Mouse (Mus musculus): ENCODE data around the gene Zfp42. TPM values are rescaled to one million over a fixed set of nuclear protein-coding genes. Genes with fewer than 3 reads are reported as not detected.

Zfp42 gene
- polyA plus RNA-seq, 1 experiment from 2014 or later: not detected

DNA sequence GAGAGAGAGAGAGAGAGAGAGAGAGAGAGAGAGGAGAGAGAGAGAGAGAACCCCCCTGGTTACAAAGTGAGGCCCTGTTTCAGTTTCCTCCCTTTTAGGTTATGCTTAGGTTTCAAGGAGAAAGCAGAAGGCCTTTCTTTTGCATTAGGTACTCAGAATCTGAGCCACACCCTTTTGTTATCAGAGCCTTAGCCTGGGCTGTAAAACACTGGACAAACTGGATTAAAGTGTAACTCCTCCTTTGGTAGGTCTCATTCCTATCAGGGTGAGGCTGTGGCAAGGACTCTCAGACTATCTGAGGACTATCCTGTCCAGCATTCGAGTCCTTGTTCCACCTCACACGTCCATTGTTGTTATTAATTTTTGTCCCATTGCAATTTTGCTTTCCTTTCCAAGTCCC lies 1.4 kb upstream of the Zfp42 start:
- Histone ChIP-seq H3K27ac (ENCODE audit: low read depth, low read length) (no peak overlapping the region), H3K4me3 (ENCODE audit: low read depth, low read length) (no peak overlapping the region), H3K4me1 (ENCODE audit: control insufficient read depth, insufficient read depth, low read length) (no peaks in the 10 kb centered on the region), H3K4me2 (ENCODE audit: low read depth) (no peak overlapping the region), H3K9ac (ENCODE audit: low read length) (no peak overlapping the region), H3K36me3 (ENCODE audit: control insufficient read depth, insufficient read depth, low read length) (no peaks in the 10 kb centered on the region), H3K9me3 (ENCODE audit: control insufficient read depth, low read length) (no peaks in the 10 kb centered on the region), H3K27me3 (ENCODE audit: control insufficient read depth, insufficient read depth, low read length) (no peaks in the 10 kb centered on the region)
- ATAC-seq (ENCODE audit: insufficient read depth, low FRiP score, low TSS enrichment) (no peak), DNase-seq (ENCODE audit: low spot score) (no peak)
- WGBS: 86% methylated on average over 2 of the region's 2 CpGs

DNA sequence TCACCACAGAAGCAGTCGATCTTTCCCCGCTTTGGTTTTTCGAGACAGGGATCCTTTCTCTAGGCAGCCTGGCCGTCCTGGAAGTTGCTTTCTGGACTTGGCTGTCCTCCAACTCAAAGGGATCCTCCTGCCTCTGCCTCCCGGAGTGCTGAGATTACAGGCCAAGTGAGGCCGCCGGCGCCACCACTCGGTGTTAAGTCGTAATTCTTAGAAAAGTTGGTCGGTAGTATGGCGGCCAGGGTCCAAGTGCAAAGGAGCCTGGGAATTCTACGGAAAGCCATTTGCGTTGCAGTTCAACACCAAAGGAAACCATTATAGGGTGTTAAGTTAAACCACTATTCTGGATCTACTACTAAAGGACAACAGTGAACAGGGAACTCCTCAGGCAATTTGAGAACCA lies 1.1 kb downstream of the Zfp42 start:
- Histone ChIP-seq H3K4me1 (ENCODE audit: control insufficient read depth, insufficient read depth, low read length) (no peaks in the 10 kb centered on the region), H3K27ac (ENCODE audit: low read depth, low read length) (no peak overlapping the region), H3K9ac (ENCODE audit: low read length) (no peak overlapping the region), H3K4me3 (ENCODE audit: low read depth, low read length) (no peak overlapping the region), H3K9me3 (ENCODE audit: control insufficient read depth, low read length) (no peaks in the 10 kb centered on the region), H3K36me3 (ENCODE audit: control insufficient read depth, insufficient read depth, low read length) (no peaks in the 10 kb centered on the region), H3K4me2 (ENCODE audit: low read depth) (no peak overlapping the region), H3K27me3 (ENCODE audit: control insufficient read depth, insufficient read depth, low read length) (no peaks in the 10 kb centered on the region)
- DNase-seq (ENCODE audit: low spot score): no peak
- WGBS: 96% methylated on average over 14 of the region's 14 CpGs
- ATAC-seq (ENCODE audit: insufficient read depth, low FRiP score, low TSS enrichment): no peak

GRCm38 (mm10) chr8:43299796-43300195 lies 7.0 kb downstream of the Zfp42 start:
- H3K27ac ChIP-seq (ENCODE audit: low read depth, low read length): no peak overlapping the region
- no peaks in the 10 kb centered on the region for H3K36me3 ChIP-seq (ENCODE audit: control insufficient read depth, insufficient read depth, low read length)
- H3K9me3 ChIP-seq (ENCODE audit: control insufficient read depth, low read length): no peaks in the 10 kb centered on the region
- H3K4me1 ChIP-seq (ENCODE audit: control insufficient read depth, insufficient read depth, low read length): no peaks in the 10 kb centered on the region
- ATAC-seq (ENCODE audit: insufficient read depth, low FRiP score, low TSS enrichment) (no peak; the same call in 1 of the 2 replicates), DNase-seq (ENCODE audit: low spot score) (no peak)
- no peak overlapping the region for H3K4me2 ChIP-seq (ENCODE audit: low read depth)
- 64% methylated on average over 5 of the region's 5 CpGs for WGBS
- H3K9ac ChIP-seq (ENCODE audit: low read length): no peak overlapping the region
- no peaks in the 10 kb centered on the region for H3K27me3 ChIP-seq (ENCODE audit: control insufficient read depth, insufficient read depth, low read length)
- H3K4me3 ChIP-seq (ENCODE audit: low read depth, low read length): no peak overlapping the region

GRCm38 (mm10) chr8:43295826-43296225 lies 11.0 kb downstream of the Zfp42 start:
- H3K4me2 ChIP-seq (ENCODE audit: low read depth): no peak overlapping the region
- no peak overlapping the region for H3K9ac ChIP-seq (ENCODE audit: low read length)
- H3K9me3 ChIP-seq (ENCODE audit: control insufficient read depth, low read length): no peaks in the 10 kb centered on the region
- no peak for DNase-seq (ENCODE audit: low spot score)
- no peak overlapping the region for H3K4me3 ChIP-seq (ENCODE audit: low read depth, low read length)
- no peaks in the 10 kb centered on the region for H3K4me1 ChIP-seq (ENCODE audit: control insufficient read depth, insufficient read depth, low read length)
- no peak overlapping the region for H3K27ac ChIP-seq (ENCODE audit: low read depth, low read length)
- no peak for ATAC-seq (ENCODE audit: insufficient read depth, low FRiP score, low TSS enrichment)
- 88% methylated on average over 21 of the region's 21 CpGs for WGBS
- no peaks in the 10 kb centered on the region for H3K36me3 ChIP-seq (ENCODE audit: control insufficient read depth, insufficient read depth, low read length)
- no peaks in the 10 kb centered on the region for H3K27me3 ChIP-seq (ENCODE audit: control insufficient read depth, insufficient read depth, low read length)

DNA sequence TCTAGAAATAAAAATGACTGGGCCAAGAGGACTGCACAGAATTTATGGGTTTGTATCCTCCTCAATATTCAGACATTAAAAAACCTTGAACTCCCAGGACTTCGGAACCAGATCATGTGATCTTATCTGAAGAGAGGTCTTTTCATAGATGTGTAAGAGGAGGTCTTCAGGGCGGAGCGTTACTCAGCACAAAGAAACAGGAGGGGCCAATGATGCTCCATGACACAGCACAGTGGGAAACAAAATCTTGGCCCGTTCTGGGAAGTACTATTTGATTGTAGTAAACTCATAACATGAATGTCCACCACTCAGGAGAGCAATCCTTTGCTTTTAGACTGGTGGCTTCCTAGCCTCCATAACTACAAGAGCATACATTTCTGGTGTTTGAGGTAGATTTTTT lies 12.6 kb downstream of the Zfp42 start:
- Histone ChIP-seq H3K4me2 (ENCODE audit: low read depth) (no peak overlapping the region), H3K27ac (ENCODE audit: low read depth, low read length) (no peak overlapping the region), H3K27me3 (ENCODE audit: control insufficient read depth, insufficient read depth, low read length) (no peaks in the 10 kb centered on the region), H3K4me1 (ENCODE audit: control insufficient read depth, insufficient read depth, low read length) (no peaks in the 10 kb centered on the region), H3K9me3 (ENCODE audit: control insufficient read depth, low read length) (no peaks in the 10 kb centered on the region), H3K36me3 (ENCODE audit: control insufficient read depth, insufficient read depth, low read length) (no peaks in the 10 kb centered on the region), H3K9ac (ENCODE audit: low read length) (no peak overlapping the region), H3K4me3 (ENCODE audit: low read depth, low read length) (no peak overlapping the region)
- WGBS: 83% methylated on average over 4 of the region's 4 CpGs
- no peak for DNase-seq (ENCODE audit: low spot score)
- ATAC-seq (ENCODE audit: insufficient read depth, low FRiP score, low TSS enrichment): no peak

DNA sequence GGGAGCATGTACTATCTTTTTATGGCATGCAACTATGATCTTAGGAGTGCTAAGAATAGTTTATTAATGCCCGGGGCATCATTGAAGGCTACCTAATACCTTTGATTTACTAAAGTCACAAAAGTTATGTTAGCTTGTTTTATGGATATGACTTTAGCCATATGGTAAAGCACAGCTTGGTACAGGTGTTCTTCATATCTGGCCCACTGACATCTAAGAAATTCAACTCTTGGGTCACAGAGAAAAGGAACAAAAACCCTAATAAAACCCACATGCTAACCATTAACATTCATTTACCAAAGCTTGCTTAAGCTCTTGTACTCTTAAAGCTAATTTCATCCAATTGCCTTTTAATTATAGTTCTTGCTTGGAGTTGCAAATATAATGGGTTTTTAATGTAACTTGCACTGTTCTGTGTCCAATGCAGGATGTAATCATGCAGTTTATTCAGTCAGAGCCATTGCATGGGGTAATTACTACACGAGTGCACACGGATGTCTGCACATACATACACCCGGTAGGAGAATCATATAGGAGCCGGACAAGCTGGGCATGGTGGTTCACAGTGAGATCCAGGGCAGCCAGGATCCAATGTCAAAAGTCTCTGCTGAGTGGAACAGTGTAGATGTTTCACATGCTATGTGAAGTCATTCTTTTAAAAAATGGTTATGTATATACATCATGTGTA lies 16.2 kb downstream of the Zfp42 start:
- Histone ChIP-seq H3K27ac (ENCODE audit: low read depth, low read length) (no peak overlapping the region), H3K4me2 (ENCODE audit: low read depth) (no peak overlapping the region), H3K4me3 (ENCODE audit: low read depth, low read length) (no peak overlapping the region), H3K9me3 (ENCODE audit: control insufficient read depth, low read length) (no peaks in the 10 kb centered on the region), H3K36me3 (ENCODE audit: control insufficient read depth, insufficient read depth, low read length) (no peaks in the 10 kb centered on the region), H3K4me1 (ENCODE audit: control insufficient read depth, insufficient read depth, low read length) (no peaks in the 10 kb centered on the region), H3K9ac (ENCODE audit: low read length) (no peak overlapping the region), H3K27me3 (ENCODE audit: control insufficient read depth, insufficient read depth, low read length) (no peaks in the 10 kb centered on the region)
- DNase-seq (ENCODE audit: low spot score) (no peak), ATAC-seq (ENCODE audit: insufficient read depth, low FRiP score, low TSS enrichment) (no peak)
- WGBS: 88% methylated on average over 5 of the region's 5 CpGs

DNA sequence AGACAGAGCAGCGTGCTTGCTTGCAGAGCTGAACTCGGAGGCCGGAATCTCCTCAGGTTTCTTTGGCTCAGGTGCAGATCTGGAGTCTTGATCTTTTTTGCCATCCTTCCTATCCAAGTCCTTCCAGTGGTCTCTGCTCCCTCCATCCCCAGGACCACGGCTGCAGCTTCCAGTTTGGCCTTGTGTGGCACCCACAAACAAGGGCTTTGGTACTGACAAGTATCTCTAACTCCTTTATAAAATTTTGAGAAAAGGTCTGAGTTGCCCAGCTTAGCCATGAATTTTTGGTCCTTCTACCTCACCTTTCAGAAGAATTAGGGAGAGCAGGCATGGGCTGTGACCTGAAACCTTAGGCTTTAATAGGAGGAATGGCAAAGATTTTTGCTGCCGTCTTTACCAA lies 17.0 kb downstream of the Zfp42 start:
- Histone ChIP-seq H3K27me3 (ENCODE audit: control insufficient read depth, insufficient read depth, low read length) (no peaks in the 10 kb centered on the region), H3K4me1 (ENCODE audit: control insufficient read depth, insufficient read depth, low read length) (no peaks in the 10 kb centered on the region), H3K9ac (ENCODE audit: low read length) (no peak overlapping the region), H3K27ac (ENCODE audit: low read depth, low read length) (no peak overlapping the region), H3K36me3 (ENCODE audit: control insufficient read depth, insufficient read depth, low read length) (no peaks in the 10 kb centered on the region), H3K9me3 (ENCODE audit: control insufficient read depth, low read length) (no peaks in the 10 kb centered on the region), H3K4me3 (ENCODE audit: low read depth, low read length) (no peak overlapping the region), H3K4me2 (ENCODE audit: low read depth) (no peak overlapping the region)
- ATAC-seq (ENCODE audit: insufficient read depth, low FRiP score, low TSS enrichment) (no peak), DNase-seq (ENCODE audit: low spot score) (no peak)
- 92% methylated on average over 5 of the region's 5 CpGs for WGBS

DNA sequence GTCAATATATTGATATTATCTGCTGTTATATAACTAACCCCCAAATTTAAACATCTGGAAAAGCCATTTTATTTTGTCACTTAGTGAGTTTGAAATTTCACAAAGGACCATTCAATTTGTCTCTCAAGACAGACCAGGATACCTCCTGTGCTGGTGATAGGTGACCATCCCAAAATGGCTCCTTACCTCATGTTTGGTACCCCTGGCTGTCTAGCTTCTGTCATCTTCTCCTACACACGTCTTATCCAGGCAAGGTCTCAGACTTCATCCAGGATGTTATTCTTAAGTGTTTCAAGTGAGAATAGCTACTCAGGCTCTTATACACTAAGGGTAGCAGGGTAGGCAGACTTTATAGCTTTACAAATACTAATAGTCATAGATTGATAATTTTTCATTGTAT lies 17.9 kb downstream of the Zfp42 start:
- no peaks in the 10 kb centered on the region for H3K9me3 ChIP-seq (ENCODE audit: control insufficient read depth, low read length)
- ATAC-seq (ENCODE audit: insufficient read depth, low FRiP score, low TSS enrichment) (no peak), DNase-seq (ENCODE audit: low spot score) (no peak)
- H3K4me1 ChIP-seq (ENCODE audit: control insufficient read depth, insufficient read depth, low read length): no peaks in the 10 kb centered on the region
- H3K4me3 ChIP-seq (ENCODE audit: low read depth, low read length): no peak overlapping the region
- H3K27ac ChIP-seq (ENCODE audit: low read depth, low read length): no peak overlapping the region
- H3K4me2 ChIP-seq (ENCODE audit: low read depth): no peak overlapping the region
- no peaks in the 10 kb centered on the region for H3K27me3 ChIP-seq (ENCODE audit: control insufficient read depth, insufficient read depth, low read length)
- 87% methylated on average over 1 of the region's 1 CpGs for WGBS
- no peak overlapping the region for H3K9ac ChIP-seq (ENCODE audit: low read length)
- no peaks in the 10 kb centered on the region for H3K36me3 ChIP-seq (ENCODE audit: control insufficient read depth, insufficient read depth, low read length)

GRCm38 (mm10) chr8:43287456-43287855 lies 19.3 kb downstream of the Zfp42 start:
- DNase-seq (ENCODE audit: low spot score): no peak
- 90% methylated on average over 6 of the region's 6 CpGs for WGBS
- ATAC-seq (ENCODE audit: insufficient read depth, low FRiP score, low TSS enrichment): no peak

More at GRCm38 (mm10) chr8:43287456-43287855, 19.3 kb downstream of the Zfp42 start:
- H3K9ac ChIP-seq (ENCODE audit: low read length): no peak overlapping the region
- no peaks in the 10 kb centered on the region for H3K27me3 ChIP-seq (ENCODE audit: control insufficient read depth, insufficient read depth, low read length)
- H3K27ac ChIP-seq (ENCODE audit: low read depth, low read length): no peak overlapping the region
- no peaks in the 10 kb centered on the region for H3K9me3 ChIP-seq (ENCODE audit: control insufficient read depth, low read length)
- H3K36me3 ChIP-seq (ENCODE audit: control insufficient read depth, insufficient read depth, low read length): no peaks in the 10 kb centered on the region
- H3K4me3 ChIP-seq (ENCODE audit: low read depth, low read length): no peak overlapping the region
- no peaks in the 10 kb centered on the region for H3K4me1 ChIP-seq (ENCODE audit: control insufficient read depth, insufficient read depth, low read length)
- H3K4me2 ChIP-seq (ENCODE audit: low read depth): no peak overlapping the region

Data from neural tube, embryonic 11.5 days (tissue).